Mouse (Mus musculus) E14TG2a.4 (cell line): ENCODE measurements at regions not wholly inside any gene's neighbourhood (a gene's known extent, or its start where the extent isn't known, plus 50 kb on each side); places are given as distances from the start of the nearest gene placed in this dataset.

ENCODE experiments used
- CTCF ChIP-seq: conservative IDR thresholded peaks from 2 replicates; pipeline ENCODE4 v1.5.1; 2014; ENCODE audit warnings: low read length
- NANOG ChIP-seq: IDR thresholded peaks from 2 replicates; pipeline ENCODE4 v1.6.1; 2014; ENCODE audit warnings: borderline replicate concordance, low read length, mixed read lengths
- POU5F1 ChIP-seq: IDR thresholded peaks from 2 replicates; pipeline ENCODE4 v1.6.1; 2014; ENCODE audit warnings: low read length, borderline replicate concordance

DNA sequence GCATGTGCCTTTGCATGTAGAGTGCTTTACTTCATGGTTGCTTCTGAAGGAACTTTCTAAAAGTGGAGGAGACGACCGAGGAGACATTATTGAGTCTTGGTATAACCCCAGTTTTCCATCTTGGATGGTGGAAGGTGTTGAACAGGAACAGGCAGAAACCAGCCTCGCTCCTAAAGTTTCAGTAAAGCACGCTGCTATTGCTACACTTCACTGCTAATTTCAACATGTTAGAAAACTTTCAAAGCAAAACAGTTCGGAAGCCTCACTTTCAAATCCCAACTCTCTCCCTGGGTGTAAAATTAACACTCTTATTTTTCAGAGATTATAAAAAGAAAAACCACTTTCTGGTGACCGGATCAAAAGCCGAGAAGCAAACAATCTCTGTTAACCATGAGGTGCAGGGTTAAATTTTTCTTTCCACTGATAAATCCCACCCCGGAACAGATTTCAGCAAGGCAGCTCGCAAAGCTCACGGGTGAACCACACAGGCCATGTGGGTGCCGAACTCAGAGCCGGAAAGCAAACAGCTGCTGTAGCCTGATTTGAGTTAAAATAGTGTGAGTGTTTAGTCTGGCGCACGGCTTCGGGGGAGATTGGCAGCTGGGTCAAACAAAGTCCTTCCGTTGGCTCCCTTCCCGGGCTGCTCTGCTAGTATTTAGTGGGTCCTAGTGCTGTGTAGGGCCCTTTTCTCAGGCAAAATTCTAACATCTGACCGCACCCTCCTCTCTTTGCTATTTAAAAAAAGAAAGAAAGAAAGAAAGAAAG lies 102.2 kb downstream of the Gm11146 start:
- TF ChIP-seq CTCF (no peak), NANOG (no peak), POU5F1 (no peak)
